7 mouse cellular contexts compared by ENCODE assay signal in genomic region chr4:148625010-148625409, GRCm38 (mm10). TPM values are rescaled to one million over a fixed set of nuclear protein-coding genes. Genes with fewer than 3 reads are reported as not detected.
DNase-seq lines count a peak whose midpoint lies in the region; ATAC-seq and TF ChIP-seq lines count a peak whose summit lies in the region.

No protein-coding gene starts in this region.

- no peak for DNase-seq in lung, adult 2 months
- DNase-seq in lung, postnatal 36 days = no peak
- no peak for DNase-seq in urinary bladder, postnatal 25 days (ENCODE audit: low spot score)

- TF ChIP-seq CTCF in lung, adult 2 months (IDR thresholded peaks at IDR 0.05; ENCODE audit: insufficient read depth, low read length) = no peak
- TF ChIP-seq CTCF in embryonic fibroblast, embryonic 13.5 days (IDR thresholded peaks at IDR 0.05; ENCODE audit: borderline replicate concordance, insufficient read depth, low read length) = no peak
- TF ChIP-seq CTCF in small intestine, adult 2 months (IDR thresholded peaks at IDR 0.05; ENCODE audit: extremely low read depth, insufficient read length, insufficient replicate concordance, low read depth, low read length) = no peak

- H3K9me3 ChIP-seq in limb, embryonic 12.5 days = no peaks in the 10 kb centered on the region

- peak overlapping the region; percentile 24 for H3K4me3 ChIP-seq in lung, adult 2 months (replicated peaks; ENCODE audit: extremely low read depth, low read depth, low read length)
- peak overlapping the region; percentile 27 for H3K4me3 ChIP-seq in embryonic fibroblast, embryonic 13.5 days (ENCODE audit: insufficient read depth, low read length)
- H3K4me3 ChIP-seq in limb, embryonic 12.5 days (replicated peaks) = peak overlapping the region; percentile 99
- 0 out of 2 replicates have a peak overlapping the region, but pooled peaks have one; percentile 6 for H3K4me3 ChIP-seq in small intestine, adult 2 months (ENCODE audit: low read depth, low read length)

- no peak overlapping the region for H3K27ac ChIP-seq in embryonic fibroblast, embryonic 13.5 days (ENCODE audit: insufficient read depth, low read length)
- no peak overlapping the region for H3K27ac ChIP-seq in limb, embryonic 12.5 days
- H3K27ac ChIP-seq in small intestine, adult 2 months (ENCODE audit: insufficient read depth, low read depth, low read length) = no peak overlapping the region

- H3K4me1 ChIP-seq in lung, adult 2 months (ENCODE audit: control insufficient read depth, insufficient read depth, low read length) = peaks cover 11% of the 10 kb centered on the region; the same call in 1 of the 2 replicates
- H3K4me1 ChIP-seq in embryonic fibroblast, embryonic 13.5 days (ENCODE audit: control insufficient read depth, insufficient read depth, low read length) = peaks cover 10% of the 10 kb centered on the region; the same call in 1 of the 2 replicates
- H3K4me1 ChIP-seq in limb, embryonic 12.5 days (replicated peaks) = peaks cover 17% of the 10 kb centered on the region
- peaks cover 10% of the 10 kb centered on the region; the same call in 1 of the 2 replicates for H3K4me1 ChIP-seq in small intestine, adult 2 months (ENCODE audit: control insufficient read depth, insufficient read depth, insufficient read length, low read length)

- peak overlapping the region; percentile 82 for H3K4me2 ChIP-seq in limb, embryonic 12.5 days

- no peaks in the 10 kb centered on the region for H3K27me3 ChIP-seq in limb, embryonic 12.5 days
- no peaks in the 10 kb centered on the region for H3K27me3 ChIP-seq in small intestine, adult 2 months (ENCODE audit: control insufficient read depth, insufficient read depth, low read length)

- WGBS in lung, adult 2 months = 65% methylated on average over 10 of the region's 10 CpGs
- WGBS in limb, embryonic 12.5 days = 88% methylated on average over 10 of the region's 10 CpGs
- 66% methylated on average over 10 of the region's 10 CpGs for WGBS in small intestine, adult 2 months

- peaks cover 50% of the 10 kb centered on the region for H3K36me3 ChIP-seq in limb, embryonic 12.5 days
- peaks cover 42% of the 10 kb centered on the region for H3K36me3 ChIP-seq in small intestine, adult 2 months (ENCODE audit: control insufficient read depth, insufficient read depth, low read length)

- no peak overlapping the region for H3K9ac ChIP-seq in limb, embryonic 12.5 days (replicated peaks)

- ATAC-seq in limb, embryonic 12.5 days (ENCODE audit: insufficient number of reproducible peaks, insufficient read depth, low FRiP score, low TSS enrichment, low read depth) = no peak
- ATAC-seq in frontal cortex, adult (ENCODE audit: low TSS enrichment) = no peak

- TF ChIP-seq POLR2A in lung, adult 2 months (IDR thresholded peaks at IDR 0.05; ENCODE audit: borderline replicate concordance, extremely low read depth, low read depth, low read length) = no peak
- no peak for TF ChIP-seq POLR2A in embryonic fibroblast, embryonic 13.5 days (IDR thresholded peaks at IDR 0.05; ENCODE audit: low read depth, low read length)
- TF ChIP-seq POLR2A in small intestine, adult 2 months (IDR thresholded peaks at IDR 0.05; ENCODE audit: low read depth, low read length) = no peak

RNA-seq across cellular contexts. Expression of gene Tardbp, which starts 1.8 kb away (rescaled TPM):
- polyA plus RNA-seq in lung, adult 2 months (2012; rRNA removed) = 56.4 and 112 TPM in 2 replicates
- polyA plus RNA-seq in embryonic fibroblast, embryonic 13.5 days (2011; ENCODE audit: insufficient read length, low read depth, missing spikeins) = 404 and 424 TPM in 2 replicates
- polyA plus RNA-seq in limb, embryonic 12.5 days (2016; fragmentation: Nextera tagmentation; extraction: Ambion mirVana) = 398 and 416 TPM in 2 replicates
- polyA plus RNA-seq in small intestine, adult 2 months (2012; rRNA removed) = 6.7 and 7.7 TPM in 2 replicates

RNA-seq across cellular contexts. Expression of gene Gm572, which starts 18.1 kb away (rescaled TPM):
- 0.13 TPM in 1 of 2 replicates, not detected in the other for polyA plus RNA-seq in lung, adult 2 months (2012; rRNA removed)
- not detected in 2 replicates for polyA plus RNA-seq in embryonic fibroblast, embryonic 13.5 days (2011; ENCODE audit: insufficient read length, low read depth, missing spikeins)
- polyA plus RNA-seq in limb, embryonic 12.5 days (2016; fragmentation: Nextera tagmentation; extraction: Ambion mirVana) = not detected in 2 replicates
- 0.08 TPM in 1 of 2 replicates, not detected in the other for polyA plus RNA-seq in small intestine, adult 2 months (2012; rRNA removed)

RNA-seq across cellular contexts. Expression of gene Masp2, which starts 22.7 kb away (rescaled TPM):
- 0.28 and 1.9 TPM in 2 replicates for polyA plus RNA-seq in lung, adult 2 months (2012; rRNA removed)
- polyA plus RNA-seq in embryonic fibroblast, embryonic 13.5 days (2011; ENCODE audit: insufficient read length, low read depth, missing spikeins) = not detected in 2 replicates
- 0.10 and 0.24 TPM in 2 replicates for polyA plus RNA-seq in limb, embryonic 12.5 days (2016; fragmentation: Nextera tagmentation; extraction: Ambion mirVana)
- polyA plus RNA-seq in small intestine, adult 2 months (2012; rRNA removed) = 0.16 and 1.7 TPM in 2 replicates

RNA-seq across cellular contexts. Expression of gene Srm, which starts 33.7 kb away (rescaled TPM):
- 35.5 and 37.1 TPM in 2 replicates for polyA plus RNA-seq in lung, adult 2 months (2012; rRNA removed)
- 110 and 114 TPM in 2 replicates for polyA plus RNA-seq in embryonic fibroblast, embryonic 13.5 days (2011; ENCODE audit: insufficient read length, low read depth, missing spikeins)
- 190 and 198 TPM in 2 replicates for polyA plus RNA-seq in limb, embryonic 12.5 days (2016; fragmentation: Nextera tagmentation; extraction: Ambion mirVana)
- 42.6 and 44.5 TPM in 2 replicates for polyA plus RNA-seq in small intestine, adult 2 months (2012; rRNA removed)

Comparison
In these comparisons a context has a peak if more than half of its experiments do, and no peak if none do; other contexts are left out.
1. H3K4me3 ChIP-seq: peak in every context shown above with its lines; median percentile 99 in limb, embryonic 12.5 days; 27 in embryonic fibroblast, embryonic 13.5 days; 24 in lung, adult 2 months; 6 in small intestine, adult 2 months.